Mouse (Mus musculus) embryonic stem cell, embryonic (primary cell): ENCODE measurements around the gene Mex3a.

Source experiments
- CTCF ChIA-PET, 4 experiments: fragments of 300-600 bp in 2 of 4; fragments of 350-600 bp in 2 of 4; sonication (Branson Sonifier 250); formaldehyde crosslinking; loops; one replicate each; lab custom pipeline; 2022; ENCODE audit warnings: inconsistent platforms in 2 of 4; lab: Charles Lee
- POLR2A ChIA-PET, 4 experiments: fragments of 300-600 bp in 2 of 4; fragments of 350-600 bp in 2 of 4; sonication (Branson Sonifier 250); formaldehyde crosslinking; loops; one replicate each; lab custom pipeline; 2022; ENCODE audit warnings: antibody characterized with exemption in 4 of 4, inconsistent platforms in 1 of 4; lab: Charles Lee

Mex3a gene

GRCm38 (mm10) chr3:88512896-88513545 is 19.2 kb upstream of the Mex3a start:
- CTCF ChIA-PET: interaction anchor here in 3 of 4 experiments (0.5 to 15.7 kb wide), 8 partner anchors 9 to 165 kb away, joined by 3 to 199 read pairs (median 4); no protein-coding TSS in a partner anchor
- POLR2A ChIA-PET: interaction anchor here in 3 of 4 experiments (0.5 to 30.0 kb wide), 35 partner anchors 7 to 363 kb away, joined by 3 to 624 read pairs (median 7); partner anchors contain the start of genes Pmf1 (in 3 of the 3), Mex3a (in 2 of the 3), Smg5 (in 2 of the 3) and Tmem79 (in 2 of the 3)

DNA sequence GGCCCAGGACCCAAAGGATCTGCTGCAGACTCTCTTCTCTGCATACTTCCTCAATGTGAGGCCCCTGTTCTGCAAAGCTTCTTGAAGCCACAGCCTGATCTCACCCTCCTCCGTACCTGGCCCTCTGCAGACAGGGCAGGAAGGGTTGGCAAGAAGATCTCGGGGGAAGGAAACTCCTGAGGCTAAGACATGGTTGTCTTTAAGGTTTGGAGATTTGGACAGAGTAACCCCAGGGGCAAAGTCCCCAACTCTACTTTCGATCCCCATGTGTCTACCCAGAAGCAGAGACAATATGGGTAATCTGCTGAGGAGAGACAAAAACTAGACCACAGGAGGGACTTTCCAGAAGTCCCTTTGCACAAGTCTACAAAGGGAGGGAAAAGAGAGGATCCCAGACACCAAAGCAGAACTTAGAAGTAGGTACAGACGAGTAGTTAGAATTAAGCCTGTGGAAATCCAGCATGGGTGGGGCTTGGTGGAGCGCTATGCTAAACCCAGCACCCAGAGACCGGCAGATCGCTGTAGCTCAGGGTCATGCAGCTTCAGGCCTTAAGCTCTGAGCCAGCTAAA is 18.6 kb upstream of the Mex3a start:
- CTCF ChIA-PET: interaction anchor here in 2 of 4 experiments (1.5 to 15.7 kb wide), 4 partner anchors 8 to 27 kb away, joined by 5 to 199 read pairs (median 10); no protein-coding TSS in a partner anchor
- POLR2A ChIA-PET: interaction anchor here in 2 of 4 experiments (0.5 to 30.0 kb wide), 23 partner anchors 8 to 363 kb away, joined by 3 to 624 read pairs (median 12); partner anchors contain the start of genes Smg5 (in 2 of the 2), Tmem79 (in 2 of the 2), Mex3a (in 1 of the 2) and Pmf1 (in 1 of the 2)

DNA sequence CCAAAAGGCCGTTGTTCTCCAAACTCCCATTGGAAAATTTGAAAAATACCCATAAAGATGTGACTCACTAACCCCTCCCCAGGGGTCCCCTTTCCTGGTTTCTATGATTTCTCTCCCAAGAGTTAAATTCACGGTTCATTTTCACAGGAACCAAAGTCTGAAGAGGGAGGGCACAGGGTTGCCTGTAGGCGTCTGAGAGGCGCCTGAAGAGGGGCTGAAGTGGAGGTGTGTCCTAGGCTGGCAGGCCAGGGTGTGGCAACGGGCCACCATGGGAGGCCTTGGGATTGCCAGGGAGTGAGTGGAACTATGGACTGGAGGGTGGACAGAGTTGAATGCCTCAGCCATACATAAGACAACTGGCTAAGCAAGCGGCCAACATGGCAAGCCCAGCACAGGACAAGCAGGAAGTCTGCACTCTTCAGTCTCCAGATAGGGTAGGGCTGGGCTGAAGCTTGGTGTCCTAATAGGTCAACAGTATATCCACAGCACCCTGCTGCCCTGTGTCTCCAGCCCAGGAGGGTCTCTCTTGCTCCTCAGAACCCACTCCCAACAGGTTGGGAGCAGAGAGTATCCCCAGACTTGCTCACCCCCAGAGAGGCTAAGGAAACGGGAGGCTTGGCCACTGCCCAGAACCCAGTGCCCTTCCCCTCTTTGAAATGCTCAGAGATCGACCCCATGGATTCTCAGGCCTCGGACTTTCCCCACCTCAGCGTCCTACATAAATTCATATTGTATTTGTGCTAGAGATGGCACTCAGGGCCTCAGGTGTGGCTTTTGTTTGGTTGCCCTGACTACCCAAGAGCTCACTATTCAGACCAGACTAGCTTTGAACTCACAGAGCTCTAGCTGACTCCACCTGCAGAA is 17.7 kb upstream of the Mex3a start:
- POLR2A ChIA-PET: interaction anchor here in 3 of 4 experiments (0.5 to 30.0 kb wide), 28 partner anchors 9 to 837 kb away, joined by 3 to 624 read pairs (median 6); partner anchors contain the start of genes Smg5 (in 2 of the 3), Tmem79 (in 2 of the 3), Pmf1 (in 1 of the 3) and Slc25a44 (in 1 of the 3)

GRCm38 (mm10) chr3:88515095-88515386 is 17.2 kb upstream of the Mex3a start:
- CTCF ChIA-PET: interaction anchor here (0.6 to 15.7 kb wide), 10 partner anchors 10 to 374 kb away, joined by 3 to 199 read pairs (median 4); no protein-coding TSS in a partner anchor
- POLR2A ChIA-PET: interaction anchor here in 3 of 4 experiments (0.5 to 30.0 kb wide), 30 partner anchors 9 to 1798 kb away, joined by 3 to 624 read pairs (median 6); partner anchors contain the start of genes Smg5 (in 2 of the 3), Tmem79 (in 2 of the 3), Pmf1 (in 1 of the 3) and Slc25a44 (in 1 of the 3)

More for the DNA sequence above, 17.7 kb upstream of the Mex3a start:
- CTCF ChIA-PET: interaction anchor here (0.6 to 15.7 kb wide), 9 partner anchors 9 to 375 kb away, joined by 3 to 199 read pairs (median 4); no protein-coding TSS in a partner anchor

GRCm38 (mm10) chr3:88516407-88516806 is 15.8 kb upstream of the Mex3a start:
- ChIA-PET CTCF (interaction anchor here in 3 of 4 experiments (0.9 to 15.7 kb wide), 7 partner anchors 9 to 181 kb away, joined by 3 to 199 read pairs (median 5); partner anchors contain the start of genes Smg5 (in 1 of the 3) and Tmem79 (in 1 of the 3)), POLR2A (interaction anchor here (0.6 to 30.0 kb wide), 23 partner anchors 8 to 231 kb away, joined by 3 to 624 read pairs (median 7); partner anchors contain the start of genes Pmf1 (in 2 of the 4), Slc25a44 (in 1 of the 4), Smg5 (in 1 of the 4) and Tmem79 (in 1 of the 4))

DNA sequence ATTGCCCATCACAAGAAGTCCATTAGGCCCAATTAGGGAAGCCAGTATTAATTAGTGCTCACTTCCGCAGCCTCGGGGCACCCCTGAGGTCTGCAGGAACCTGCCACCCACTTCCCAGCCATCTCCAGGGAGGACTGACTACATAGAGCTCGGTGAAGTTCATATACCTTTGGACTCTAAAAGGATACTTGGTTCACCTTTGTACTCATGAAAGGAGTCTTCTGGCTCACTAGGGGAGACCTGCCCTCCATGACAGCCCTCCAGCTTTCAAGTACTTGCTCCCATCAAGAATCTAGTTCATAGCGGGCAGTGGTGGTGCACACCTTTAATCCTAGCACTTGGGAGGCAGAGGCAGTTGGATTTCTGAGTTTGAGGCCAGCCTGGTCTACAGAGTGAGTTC is 13.8 kb upstream of the Mex3a start:
- ChIA-PET CTCF (interaction anchor here in 2 of 4 experiments (0.6 to 15.7 kb wide), 7 partner anchors 26 to 209 kb away, joined by 3 to 199 read pairs (median 3); partner anchors contain the start of gene Pmf1 (in 1 of the 2)), POLR2A (interaction anchor here in 3 of 4 experiments (0.6 to 30.0 kb wide), 6 partner anchors 7 to 182 kb away, joined by 3 to 624 read pairs (median 4); partner anchors contain the start of genes Lmna (in 1 of the 3), Smg5 (in 1 of the 3) and Tmem79 (in 1 of the 3))

- CTCF ChIA-PET: interaction anchor here (0.6 to 15.7 kb wide), 7 partner anchors 10 to 1428 kb away, joined by 3 to 199 read pairs (median 13); no protein-coding TSS in a partner anchor
- POLR2A ChIA-PET: interaction anchor here in 3 of 4 experiments (0.8 to 69.6 kb wide), 11 partner anchors 7 to 110 kb away, joined by 3 to 2954 read pairs (median 6); partner anchors contain the start of genes Lamtor2 (in 1 of the 3), Lmna (in 1 of the 3), Pmf1 (in 1 of the 3) and Rab25 (in 1 of the 3)
Measured at GRCm38 (mm10) chr3:88520078-88520477, 12.1 kb upstream of the Mex3a start.

DNA sequence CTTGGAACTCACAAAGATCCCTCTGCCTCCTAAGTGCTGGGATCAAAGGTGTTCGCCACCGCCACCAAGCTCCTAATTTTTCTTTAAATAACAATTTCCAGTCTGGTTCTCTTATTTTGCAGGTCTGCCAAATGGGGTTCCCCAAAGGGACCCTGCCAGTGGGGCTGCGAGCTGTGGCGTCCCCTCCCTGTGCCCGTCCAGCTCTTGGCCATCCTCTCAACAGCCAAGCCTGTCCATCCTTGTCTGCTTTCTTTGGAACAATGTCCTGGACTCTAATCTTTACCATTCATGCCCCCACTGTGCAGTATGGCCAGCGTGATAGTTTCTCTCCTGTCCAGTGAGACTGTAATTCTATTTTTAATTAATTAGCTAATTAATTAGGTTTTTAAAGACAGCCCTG is 11.0 kb upstream of the Mex3a start:
- CTCF ChIA-PET: interaction anchor here (0.8 to 15.7 kb wide), 22 partner anchors 8 to 114 kb away, joined by 3 to 199 read pairs (median 9); partner anchors contain the start of genes Lamtor2 (in 1 of the 4) and Lmna (in 1 of the 4)

GRCm38 (mm10) chr3:88521803-88522331 is 10.3 kb upstream of the Mex3a start:
- CTCF ChIA-PET: interaction anchor here (0.5 to 15.7 kb wide), 36 partner anchors 9 to 633 kb away, joined by 3 to 199 read pairs (median 6); partner anchors contain the start of genes Lamtor2 (in 1 of the 4), Lmna (in 1 of the 4) and Pmf1 (in 1 of the 4)
- POLR2A ChIA-PET: interaction anchor here (0.5 to 69.6 kb wide), 34 partner anchors 8 to 189 kb away, joined by 3 to 2954 read pairs (median 4); partner anchors contain the start of genes Lmna (in 3 of the 4), Lamtor2 (in 2 of the 4), Pmf1 (in 2 of the 4) and Smg5 (in 2 of the 4)

More for the DNA sequence above, 11.0 kb upstream of the Mex3a start:
- POLR2A ChIA-PET: interaction anchor here (0.6 to 69.6 kb wide), 31 partner anchors 8 to 189 kb away, joined by 3 to 2954 read pairs (median 4); partner anchors contain the start of genes Lmna (in 2 of the 4), Pmf1 (in 2 of the 4), Smg5 (in 2 of the 4) and Tmem79 (in 2 of the 4)

- CTCF ChIA-PET: interaction anchor here (0.6 to 15.7 kb wide), 13 partner anchors 10 to 424 kb away, joined by 3 to 199 read pairs (median 4); no protein-coding TSS in a partner anchor
- POLR2A ChIA-PET: interaction anchor here in 3 of 4 experiments (0.6 to 69.6 kb wide), 14 partner anchors 12 to 113 kb away, joined by 3 to 2954 read pairs (median 7); partner anchors contain the start of genes Pmf1 (in 3 of the 3), Lamtor2 (in 2 of the 3), Lmna (in 2 of the 3) and Ubqln4 (in 2 of the 3)
Measured at GRCm38 (mm10) chr3:88523027-88523426, 9.2 kb upstream of the Mex3a start.

- CTCF ChIA-PET: interaction anchor here (0.6 to 15.7 kb wide), 17 partner anchors 9 to 218 kb away, joined by 3 to 199 read pairs (median 4); partner anchors contain the start of gene Lmna (in 1 of the 4)
Measured at GRCm38 (mm10) chr3:88525021-88525420, 7.2 kb upstream of the Mex3a start.

DNA sequence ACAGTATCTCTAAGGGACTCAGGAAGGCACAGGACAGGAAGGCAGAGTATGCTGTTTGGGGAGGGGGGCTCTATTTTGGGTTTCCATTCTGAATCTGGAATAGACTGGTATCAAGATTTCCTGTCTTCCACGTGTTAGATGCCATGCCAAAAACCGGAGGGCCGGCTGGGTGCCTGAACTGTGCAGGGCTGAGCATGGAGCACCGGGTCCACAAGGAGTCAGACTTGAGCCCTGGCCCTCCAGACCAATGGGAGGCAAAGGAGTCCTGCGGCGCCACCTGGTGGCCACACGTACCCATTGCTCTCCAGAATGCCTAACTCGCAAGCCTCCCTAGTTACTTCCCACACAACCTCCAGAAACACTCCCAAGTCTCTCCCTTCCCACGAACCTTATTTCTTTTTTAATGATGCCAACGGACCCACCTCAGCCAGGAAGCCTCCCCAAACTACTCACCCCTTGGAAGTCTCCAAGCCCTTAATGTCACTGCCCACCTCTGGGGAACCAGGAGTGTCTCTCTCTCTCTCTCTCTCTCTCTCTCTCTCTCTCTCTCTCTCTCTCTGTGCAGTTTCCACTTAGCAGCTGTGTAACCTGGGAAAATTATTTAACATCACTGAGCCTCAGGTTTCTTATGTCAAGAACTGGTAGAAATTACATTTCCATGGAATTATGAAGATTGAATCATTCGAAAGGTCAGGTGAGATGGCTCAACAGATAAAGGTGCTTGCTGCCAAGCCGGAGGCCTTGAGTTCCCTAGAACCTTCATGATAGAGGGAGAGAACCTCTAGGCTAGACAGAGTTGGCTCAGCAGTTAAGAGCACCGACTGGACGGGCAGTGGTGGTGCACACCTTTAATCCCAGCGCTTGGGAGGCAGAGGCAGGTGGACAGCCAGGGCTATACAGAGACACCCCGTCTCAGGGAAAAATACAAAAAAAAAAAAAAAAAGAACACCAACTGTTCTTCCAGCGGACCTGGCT is 5.8 kb upstream of the Mex3a start:
- CTCF ChIA-PET: interaction anchor here (0.6 to 15.7 kb wide), 23 partner anchors 10 to 119 kb away, joined by 3 to 199 read pairs (median 4); partner anchors contain the start of genes Arhgef2 (in 1 of the 4) and Lmna (in 1 of the 4)
- POLR2A ChIA-PET: interaction anchor here in 3 of 4 experiments (0.6 to 69.6 kb wide), 11 partner anchors 11 to 237 kb away, joined by 3 to 2954 read pairs (median 3); partner anchors contain the start of genes Lamtor2 (in 1 of the 3), Lmna (in 1 of the 3), Rab25 (in 1 of the 3) and Ssr2 (in 1 of the 3)

More at GRCm38 (mm10) chr3:88525021-88525420, 7.2 kb upstream of the Mex3a start:
- POLR2A ChIA-PET: interaction anchor here in 3 of 4 experiments (0.5 to 69.6 kb wide), 19 partner anchors 10 to 240 kb away, joined by 3 to 2954 read pairs (median 3); partner anchors contain the start of genes Lamtor2 (in 2 of the 3), Lmna (in 2 of the 3), Glmp (in 1 of the 3) and Pmf1 (in 1 of the 3)

GRCm38 (mm10) chr3:88527565-88527964 is 4.6 kb upstream of the Mex3a start:
- ChIA-PET POLR2A (interaction anchor here in 3 of 4 experiments (0.6 to 69.6 kb wide), 11 partner anchors 11 to 238 kb away, joined by 3 to 2954 read pairs (median 4); partner anchors contain the start of genes Lamtor2 (in 1 of the 3), Lmna (in 1 of the 3), Rab25 (in 1 of the 3) and Ssr2 (in 1 of the 3)), CTCF (interaction anchor here (0.5 to 2.0 kb wide), 13 partner anchors 18 to 173 kb away, joined by 3 to 11 read pairs (median 4); partner anchors contain the start of gene Arhgef2 (in 1 of the 4))
